Mouse (Mus musculus): ENCODE results near the gene Picalm. TPM values are rescaled to one million over a fixed set of nuclear protein-coding genes. Genes with fewer than 3 reads are reported as not detected.

Gene Picalm
- polyA plus RNA-seq, 1 experiment = 38.5 TPM

Other genes with a start within 250 kb of the Picalm start
- not detected in 2 replicates for gene Ccdc81, start 226.6 kb upstream of the Picalm start, polyA plus RNA-seq (2012; rRNA removed)
- gene Hikeshi, start 189.0 kb upstream of the Picalm start, polyA plus RNA-seq (2012; rRNA removed) = 44.7 and 66.2 TPM in 2 replicates
- gene Eed, start 149.2 kb upstream of the Picalm start, polyA plus RNA-seq (2012; rRNA removed) = 9.8 and 17.8 TPM in 2 replicates
- not detected in 2 replicates for gene Ccdc83, start 135.6 kb downstream of the Picalm start, polyA plus RNA-seq (2012; rRNA removed)
- 8.2 and 15.1 TPM in 2 replicates for gene Sytl2, start 172.0 kb downstream of the Picalm start, polyA plus RNA-seq (2012; rRNA removed)

All from large intestine, adult 2 months (tissue).